Mouse (Mus musculus) heart, postnatal 0 days (tissue): ENCODE results near the gene E130208F15Rik. TPM values are rescaled to one million over a fixed set of nuclear protein-coding genes. Genes with fewer than 3 reads are reported as not detected.
A peak's percentile ranks its signal among the peaks of the same experiment; 100 is the strongest.

Experiments
- ATAC-seq: fragments of 200-750 bp; cut with Nextera tagmentation; 2 replicates; pipeline ENCODE4 v1.8.0; 2017; ENCODE audit warnings: low read depth, moderate number of reproducible peaks, moderate library complexity; ENCODE audit not compliant: insufficient read depth
- DNase-seq: peaks from one replicate; pipeline ENCODE4 v3.0.0-alpha.2; 2016; ENCODE audit warnings: low spot score
- H3K27ac ChIP-seq: fragments of 300-500 bp; sonication (generic); 2 replicates; pipeline ENCODE4 v1.5.1; 2014; ENCODE audit warnings: low read depth, mild to moderate bottlenecking
- H3K27me3 ChIP-seq: fragments of 300-500 bp; sonication (generic); 2 replicates; pipeline ENCODE4 v1.6.1; 2014; ENCODE audit warnings: low read length, mixed read lengths; ENCODE audit not compliant: control insufficient read depth, insufficient read depth
- H3K36me3 ChIP-seq: fragments of 300-500 bp; sonication (generic); replicated peaks from 2 replicates; pipeline ENCODE4 v1.6.1; 2014; ENCODE audit warnings: low read length, mixed read lengths; ENCODE audit not compliant: control insufficient read depth, insufficient read depth
- H3K4me1 ChIP-seq: fragments of 300-500 bp; sonication (generic); 2 replicates; pipeline ENCODE4 v1.6.1; 2014; ENCODE audit warnings: antibody characterized with exemption; ENCODE audit not compliant: control insufficient read depth, insufficient read depth
- H3K4me2 ChIP-seq: fragments of 300-500 bp; sonication (generic); 2 replicates; pipeline ENCODE4 v1.6.1; 2014; ENCODE audit warnings: low read depth, mild to moderate bottlenecking, low read length, moderate library complexity
- H3K4me3 ChIP-seq: fragments of 300-500 bp; sonication (generic); 2 replicates; pipeline ENCODE4 v1.5.1; 2014; ENCODE audit warnings: low read depth, low read length
- H3K9ac ChIP-seq: fragments of 300-500 bp; sonication (generic); replicated peaks from 2 replicates; pipeline ENCODE4 v1.6.1; 2014; ENCODE audit warnings: low read depth, low read length, mixed read lengths
- H3K9me3 ChIP-seq: fragments of 300-500 bp; sonication (generic); replicated peaks from 2 replicates; pipeline ENCODE4 v1.6.1; 2016; ENCODE audit warnings: low read length; ENCODE audit not compliant: control insufficient read depth
- CTCF ChIP-seq: IDR thresholded peaks from 2 replicates; pipeline ENCODE4 v1.5.1; 2016; ENCODE audit warnings: antibody characterized with exemption, control low read depth, low read depth
- EP300 ChIP-seq: IDR thresholded peaks from 2 replicates; pipeline ENCODE4 v1.6.1; 2016; ENCODE audit warnings: antibody characterized with exemption, low read depth
- WGBS: fragments of 180-500 bp; shearing (Covaris S2); extraction: QIAGEN DNeasy Blood & Tissue Kit; methylation state at CpG from one replicate; pipeline ENCODE4 v1.1.7; 2014; 5-methylcytosine and 5-hydroxymethylcytosine counted together
- polyA plus RNA-seq: library from polyadenylated mRNA; unstranded; fragments of >200 nt; fragmentation: Nextera tagmentation; extraction: Ambion mirVana; gene quantifications from 2 replicates; pipeline ENCODE4 v1.2.1, GENCODE M21; 2015
- total RNA-seq: library from RNA; depleted of rRNA; stranded (reverse); fragments of >200 nt; gene quantifications from 2 replicates; pipeline ENCODE4 v1.2.3, GENCODE M21; 2014; ENCODE audit warnings: low replicate concordance

The E130208F15Rik gene
- total and polyA plus RNA-seq, 2 experiments from 2014 or later, result 0.46 to 2.6 TPM

DNA sequence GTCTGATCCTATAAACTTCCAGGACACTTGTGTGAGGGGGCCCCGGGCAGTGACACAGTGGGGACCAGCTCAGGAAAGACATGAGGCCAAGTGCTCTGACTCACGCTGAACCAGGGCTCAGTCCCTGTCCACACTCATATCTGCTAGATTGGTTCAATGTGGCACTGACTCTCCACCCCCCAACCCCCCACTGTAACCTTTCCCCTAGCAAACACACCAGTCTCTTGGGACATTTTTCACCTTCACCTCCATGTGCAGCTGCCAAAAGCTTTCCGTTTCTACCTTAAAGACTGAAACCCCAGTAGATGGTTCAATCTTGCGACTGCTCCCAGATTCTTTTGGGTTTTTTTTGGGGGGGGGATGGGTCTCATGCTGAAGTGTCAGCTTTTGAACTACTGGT is 32.5 kb downstream of the E130208F15Rik start:
- Histone ChIP-seq H3K4me1 (no peaks in the 10 kb centered on the region), H3K27ac (no peak overlapping the region), H3K36me3 (no peaks in the 10 kb centered on the region), H3K27me3 (peaks cover 17% of the 10 kb centered on the region), H3K9ac (no peak overlapping the region), H3K9me3 (no peaks in the 10 kb centered on the region), H3K4me3 (no peak overlapping the region), H3K4me2 (no peak overlapping the region)
- ATAC-seq (no peak), DNase-seq (no peak)
- no peak for TF ChIP-seq CTCF
- WGBS, result 64% methylated on average over 4 of the region's 4 CpGs

- Histone ChIP-seq H3K9me3 (no peaks in the 10 kb centered on the region), H3K4me1 (no peaks in the 10 kb centered on the region), H3K27me3 (peaks cover 7% of the 10 kb centered on the region; the same call in 1 of the 2 replicates), H3K27ac (no peak overlapping the region), H3K9ac (no peak overlapping the region), H3K4me3 (no peak overlapping the region), H3K36me3 (no peaks in the 10 kb centered on the region), H3K4me2 (no peak overlapping the region)
- 72% methylated on average over 7 of the region's 7 CpGs for WGBS
- TF ChIP-seq CTCF, result no peak
- no peak for TF ChIP-seq EP300
- ATAC-seq (no peak), DNase-seq (no peak)
These were observed 37.0 kb downstream of the E130208F15Rik start for GRCm38 (mm10) chr7:30358378-30359186.

DNA sequence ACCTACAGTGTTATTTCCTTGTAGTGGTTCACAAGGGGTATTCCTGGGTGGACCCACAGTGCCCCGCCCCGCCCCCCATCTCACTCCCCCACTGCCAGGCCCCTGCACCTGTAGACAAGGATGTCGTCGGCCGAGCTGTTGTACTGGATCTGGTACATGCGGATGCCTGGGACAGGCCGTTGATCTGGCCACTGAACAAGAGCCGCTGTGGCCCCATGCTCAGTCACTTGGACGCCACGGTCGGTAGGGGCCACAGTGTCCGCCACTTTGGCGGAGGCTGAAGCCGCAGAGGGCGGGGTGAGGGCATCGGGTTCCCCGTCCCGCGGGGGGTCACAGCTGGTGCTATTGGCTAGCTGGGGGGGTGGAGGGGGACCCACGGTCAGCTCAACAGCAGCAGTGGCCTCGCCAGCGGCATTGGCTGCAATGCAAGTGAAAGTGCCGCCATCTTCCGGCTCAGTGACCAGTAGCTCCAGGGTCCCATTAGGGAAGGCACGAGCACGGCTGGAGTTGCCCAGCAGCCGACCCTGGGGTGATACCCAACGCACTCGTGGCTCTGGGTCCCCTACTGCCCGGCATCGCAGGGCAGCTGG is 37.8 kb downstream of the E130208F15Rik start:
- Histone ChIP-seq H3K36me3 (no peaks in the 10 kb centered on the region), H3K4me3 (no peak overlapping the region), H3K9ac (no peak overlapping the region), H3K27me3 (peaks cover 15% of the 10 kb centered on the region; the same call in 1 of the 2 replicates), H3K27ac (no peak overlapping the region), H3K4me2 (no peak overlapping the region), H3K9me3 (no peaks in the 10 kb centered on the region), H3K4me1 (no peaks in the 10 kb centered on the region)
- TF ChIP-seq EP300 (no peak), CTCF (no peak)
- no peak for ATAC-seq
- 83% methylated on average over 31 of the region's 31 CpGs for WGBS
- DNase-seq, result no peak

- DNase-seq (no peak), ATAC-seq (no peak)
- H3K27me3 ChIP-seq, result peaks cover 15% of the 10 kb centered on the region; the same call in 1 of the 2 replicates
- no peak overlapping the region for H3K9ac ChIP-seq
- H3K9me3 ChIP-seq, result no peaks in the 10 kb centered on the region
- H3K4me1 ChIP-seq, result no peaks in the 10 kb centered on the region
- no peaks in the 10 kb centered on the region for H3K36me3 ChIP-seq
- no peak overlapping the region for H3K4me2 ChIP-seq
- H3K4me3 ChIP-seq, result no peak overlapping the region
- TF ChIP-seq CTCF (no peak), EP300 (no peak)
- 87% methylated on average over 17 of the region's 17 CpGs for WGBS
- H3K27ac ChIP-seq, result no peak overlapping the region
These were observed 38.5 kb downstream of the E130208F15Rik start for GRCm38 (mm10) chr7:30360028-30360427.

- no peak within 1 kb of the TSS for H3K27ac ChIP-seq
- H3K9me3 ChIP-seq, result no peaks in the 10 kb centered on the region
- no peaks in the 10 kb centered on the region for H3K36me3 ChIP-seq
- peak; percentile 33; the same call in 1 of the 2 replicates for ATAC-seq
- no peak for DNase-seq
- peaks cover 17% of the 10 kb centered on the region; the same call in 1 of the 2 replicates for H3K27me3 ChIP-seq
- under 1% methylated on average over 50 of the region's 55 CpGs for WGBS
- no peaks in the 10 kb centered on the region for H3K4me1 ChIP-seq
- TF ChIP-seq EP300, result no peak
- TF ChIP-seq CTCF, result no peak
- H3K4me3 ChIP-seq, result peak within 1 kb of the TSS; percentile 72
- peak within 1 kb of the TSS; percentile 62 for H3K9ac ChIP-seq
- peak within 1 kb of the TSS; percentile 93 for H3K4me2 ChIP-seq
These were observed 41.3 kb downstream of the E130208F15Rik start, which contains the start of gene Lrfn3 for GRCm38 (mm10) chr7:30362652-30363343. Gene Lrfn3 (minus strand): TSS chr7:30362772.
